Mouse (Mus musculus) olfactory bulb, adult 2 months (tissue): ENCODE results near the gene Rsad1.

Source experiments
- CTCF ChIP-seq: fragments of 200-500 bp; IDR thresholded peaks from 2 replicates; pipeline ENCODE4 v1.5.1; 2012; ENCODE audit warnings: low read depth, mild to moderate bottlenecking, low read length, moderate library complexity; ENCODE audit not compliant: insufficient read depth
- POLR2A ChIP-seq: fragments of 200-500 bp; IDR thresholded peaks from 2 replicates; pipeline ENCODE4 v1.6.1; 2012; ENCODE audit warnings: mild to moderate bottlenecking, low read depth, low read length, moderate library complexity; ENCODE audit not compliant: insufficient read depth

GRCm38 (mm10) chr11:94547271-94547670 is 1.8 kb downstream of the Rsad1 start:
- TF ChIP-seq POLR2A (no peak), CTCF (no peak)
